Mouse (Mus musculus) cerebellum, adult 8-10 months (tissue): ENCODE data around the gene Atp5g2.
"Not testable (repeated sequence)": the region's sequence is repeated elsewhere in the genome, so short reads cannot be mapped to it uniquely, and the experiment has no call there.

Source experiments
- DNase-seq: peaks from one replicate; pipeline ENCODE4 v3.0.0; 2022

The Atp5g2 gene

DNA sequence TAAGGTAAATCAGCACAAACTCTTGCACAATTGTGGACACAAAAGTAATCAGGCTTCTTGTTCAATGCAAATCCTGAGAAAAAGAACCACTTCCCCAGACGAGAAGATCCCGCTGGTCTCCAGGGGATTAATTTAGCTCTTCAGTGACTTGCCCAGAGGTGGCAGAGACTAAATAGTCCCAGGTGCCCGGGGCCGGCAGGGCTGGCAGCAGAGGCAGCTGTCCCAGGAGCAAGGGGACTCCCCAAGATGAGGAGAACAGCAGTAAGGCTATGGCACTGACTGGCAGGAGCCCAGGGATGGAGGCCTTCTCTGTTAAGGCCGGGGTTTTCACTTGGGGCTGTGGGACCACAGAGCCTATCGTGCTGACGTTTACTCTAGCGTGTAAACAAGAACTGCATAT is 8.3 kb downstream of the Atp5g2 start:
- no peak for DNase-seq

GRCm38 (mm10) chr15:102662601-102663000 is 9.6 kb downstream of the Atp5g2 start:
- DNase-seq = not testable (repeated sequence)

DNA sequence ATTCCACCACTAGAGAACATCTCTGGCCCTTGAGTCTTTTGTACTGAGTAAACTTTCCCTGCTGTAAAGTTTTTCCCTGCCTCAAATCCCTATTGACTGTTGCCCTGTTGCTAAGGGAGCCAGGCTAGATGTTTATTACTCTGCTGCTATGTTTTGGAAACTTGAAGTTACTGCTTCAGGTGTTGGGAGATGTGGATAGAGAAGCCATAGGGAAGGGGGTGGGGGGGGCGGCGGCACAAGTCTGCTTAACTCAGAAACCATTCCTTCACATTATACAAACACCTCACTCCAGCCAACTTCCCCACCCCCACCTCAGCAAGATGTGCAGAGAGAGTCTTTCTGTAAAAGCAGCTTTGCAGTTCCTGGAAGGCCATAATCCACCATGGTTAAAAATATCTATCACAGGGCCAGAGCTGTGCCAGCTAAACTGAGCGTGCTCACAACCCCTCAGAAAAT is 14.2 kb downstream of the Atp5g2 start:
- DNase-seq = no peak

DNA sequence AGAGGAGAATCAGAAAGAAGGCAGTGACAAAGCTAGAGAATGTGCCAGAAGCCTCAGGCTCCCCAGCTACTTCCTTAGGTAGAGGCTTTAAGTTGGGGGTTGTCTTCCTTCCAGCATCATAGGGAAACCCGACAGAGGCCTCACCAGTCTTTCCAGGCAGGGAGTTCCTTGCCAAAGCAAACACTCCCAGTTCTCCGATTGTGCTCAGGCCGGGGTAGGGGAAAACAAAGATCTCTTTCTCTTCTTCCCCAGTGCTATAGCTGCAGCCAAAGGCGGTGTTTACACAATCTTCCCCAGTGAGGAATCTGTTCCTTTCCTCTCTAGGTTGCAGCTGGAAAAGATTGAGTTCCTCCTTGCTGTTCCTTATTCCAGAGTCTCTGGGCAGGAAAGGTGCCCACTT is 15.5 kb downstream of the Atp5g2 start:
- no peak for DNase-seq

GRCm38 (mm10) chr15:102651928-102652660 is 20.1 kb downstream of the Atp5g2 start:
- DNase-seq = not testable (repeated sequence)

GRCm38 (mm10) chr15:102651107-102651506 is 21.0 kb downstream of the Atp5g2 start:
- DNase-seq = no peak

GRCm38 (mm10) chr15:102635817-102636216 is 36.3 kb downstream of the Atp5g2 start:
- DNase-seq = no peak

DNA sequence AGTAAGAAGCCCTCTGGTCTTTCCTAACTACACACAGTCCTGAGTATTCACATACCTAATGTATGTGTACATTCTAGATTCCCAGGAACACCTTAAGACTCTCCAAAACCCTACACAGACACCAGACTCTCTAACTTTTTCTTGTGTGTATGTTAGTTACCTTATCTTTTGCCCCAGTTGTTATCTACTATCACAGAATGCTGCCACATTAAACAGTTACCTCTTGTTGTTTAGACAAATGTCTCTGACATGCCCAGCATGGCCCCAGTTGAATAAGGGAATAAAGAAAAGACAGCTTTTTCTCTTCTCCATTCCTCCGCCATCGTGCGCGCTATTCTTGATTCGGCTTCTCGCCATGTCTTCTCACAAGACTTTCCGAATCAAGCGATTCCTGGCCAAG is 37.5 kb downstream of the Atp5g2 start:
- DNase-seq = no peak

DNA sequence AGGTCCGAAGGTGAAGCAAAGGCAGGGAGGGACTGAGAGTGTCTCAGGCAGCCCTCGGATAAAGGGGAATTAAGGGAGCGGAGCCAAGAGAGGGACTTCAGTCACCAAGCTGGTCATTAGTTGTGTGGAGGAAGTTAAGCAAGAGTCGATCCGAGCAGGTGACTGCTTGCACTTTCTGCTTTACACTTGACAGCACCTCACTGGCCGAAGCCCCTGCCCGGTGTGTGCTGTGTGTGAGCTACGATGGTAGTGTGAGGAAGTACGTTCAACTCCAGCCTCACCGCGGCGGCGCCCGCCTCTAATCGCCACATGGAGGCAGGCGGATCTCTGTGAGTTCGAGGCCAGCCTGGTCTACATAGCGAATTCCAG is 46.5 kb downstream of the Atp5g2 start:
- no peak for DNase-seq

GRCm38 (mm10) chr15:102624970-102625686 is 47.0 kb downstream of the Atp5g2 start, which contains the start of the genes Gm28047 and Atf7:
TSS of gene Gm28047 (minus strand) at chr15:102625067.
TSS of gene Atf7 (minus strand) at chr15:102625464.
- peak; percentile 100 for DNase-seq

GRCm38 (mm10) chr15:102624291-102624969 is 47.7 kb downstream of the Atp5g2 start:
- peak; percentile 37 for DNase-seq

DNA sequence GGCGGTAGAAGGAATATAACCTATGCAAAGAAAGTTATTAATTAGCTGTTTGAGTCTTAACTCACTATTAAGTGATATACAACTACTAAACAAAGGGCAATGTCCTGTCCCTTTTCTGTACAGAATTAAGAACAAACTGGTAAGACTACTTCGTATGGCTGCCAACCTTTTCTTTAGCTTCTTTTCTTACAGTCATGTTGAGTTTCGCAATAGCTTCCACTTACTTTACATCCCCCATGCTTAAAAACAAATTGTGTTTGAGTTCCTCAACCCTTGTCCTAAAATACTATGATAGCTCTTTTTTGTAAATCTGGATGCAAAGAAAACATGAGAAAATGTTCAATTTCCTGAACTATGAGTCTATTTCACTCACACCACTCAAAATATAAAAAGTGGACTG is 49.0 kb downstream of the Atp5g2 start:
- DNase-seq = no peak

DNA sequence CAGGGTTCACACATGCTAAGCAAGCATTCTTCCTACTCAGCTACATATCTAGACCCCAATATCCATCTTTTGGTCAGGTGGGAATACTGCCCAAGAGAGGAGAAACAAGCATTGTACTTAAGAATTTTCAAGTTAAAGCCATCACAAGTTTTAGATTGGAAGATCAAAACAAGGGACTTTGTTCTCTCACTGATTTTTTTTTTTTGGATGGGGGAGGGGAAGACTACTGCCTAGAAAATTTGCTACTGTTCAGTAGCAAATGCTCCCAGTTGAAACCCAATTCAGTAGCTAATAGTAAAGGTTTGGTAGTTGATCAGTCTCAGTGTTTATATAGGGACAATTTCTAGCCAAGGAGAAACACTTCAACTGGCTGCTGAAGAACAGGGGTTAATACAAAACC is 49.6 kb downstream of the Atp5g2 start:
- no peak for DNase-seq

DNA sequence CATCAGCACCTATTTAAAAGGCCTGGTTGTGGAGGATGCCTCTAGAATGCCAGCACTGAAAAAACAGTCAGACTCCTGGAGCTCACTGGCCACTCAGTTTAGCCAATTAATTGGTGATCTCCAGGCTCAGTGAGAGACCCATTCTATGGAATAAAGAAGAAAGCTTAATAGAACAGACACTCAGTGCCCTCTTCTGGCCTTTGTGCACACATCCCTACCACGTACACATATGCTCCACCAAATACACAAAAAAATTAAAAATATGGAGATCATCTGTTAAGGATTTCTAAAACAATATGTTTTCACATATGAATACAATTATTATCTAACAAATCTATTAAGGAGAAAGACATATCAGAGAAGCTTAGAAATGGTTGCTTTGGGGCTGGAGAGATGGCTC is 51.4 kb downstream of the Atp5g2 start:
- DNase-seq = no peak

- no peak for DNase-seq
Measured at GRCm38 (mm10) chr15:102619486-102619885, 52.7 kb downstream of the Atp5g2 start.

- DNase-seq = no peak
Measured at GRCm38 (mm10) chr15:102617654-102618053, 54.5 kb downstream of the Atp5g2 start.

DNA sequence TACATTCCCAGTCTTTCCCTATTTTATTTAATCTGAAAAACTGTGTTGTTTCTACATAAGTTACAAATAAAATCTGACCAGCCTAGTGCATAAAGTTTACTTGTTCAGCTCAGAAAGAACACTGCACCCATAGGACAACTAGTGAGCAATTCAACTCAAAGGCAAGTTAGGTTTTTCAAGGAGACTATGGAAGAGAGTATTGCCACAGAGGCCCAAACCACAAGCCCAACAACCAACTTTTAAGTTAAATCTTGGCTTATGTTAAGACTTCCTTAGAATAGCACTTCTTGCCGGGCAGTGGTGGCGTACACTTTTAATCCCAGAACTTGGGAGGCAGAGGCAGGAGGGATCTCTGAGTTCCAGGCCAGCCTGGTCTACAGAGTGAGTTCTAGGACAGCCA is 56.0 kb downstream of the Atp5g2 start:
- DNase-seq = no peak

- no peak for DNase-seq
Measured at GRCm38 (mm10) chr15:102614224-102614623, 57.9 kb downstream of the Atp5g2 start.

DNA sequence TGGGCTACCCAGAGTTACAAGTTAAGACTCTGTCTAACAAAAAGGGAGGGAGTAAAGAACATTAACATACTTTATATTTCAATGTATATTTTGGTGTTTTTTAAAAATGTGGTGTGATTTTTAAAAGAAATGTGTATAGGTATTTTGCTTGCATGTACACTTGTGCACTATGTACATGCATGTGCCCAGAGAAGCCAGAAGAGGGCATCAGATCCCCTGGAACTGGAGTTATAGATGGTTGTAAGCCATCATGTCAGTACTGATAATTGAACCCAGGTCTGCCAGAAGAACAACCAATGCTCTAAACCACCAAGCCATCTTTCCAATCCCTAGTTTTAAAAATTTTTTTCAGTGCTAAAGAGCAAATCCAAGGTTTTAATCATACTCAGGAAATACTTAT is 59.2 kb downstream of the Atp5g2 start:
- DNase-seq = no peak
